Mouse (Mus musculus) liver, adult 2 months (tissue): Measurements from ENCODE around the gene Gmfg. TPM values are rescaled to one million over a fixed set of nuclear protein-coding genes. Genes with fewer than 3 reads are reported as not detected.

ENCODE experiments used
- DNase-seq: peaks from one replicate; pipeline ENCODE4 v3.0.0-alpha.2; 2011; ENCODE audit warnings: low read depth, low spot score; ENCODE audit errors: extremely low read depth
- H3K27ac ChIP-seq: fragments of 200-500 bp; replicated peaks from 2 replicates; pipeline ENCODE4 v1.5.1; 2012; ENCODE audit warnings: low read depth, mild to moderate bottlenecking, control low read depth, inconsistent platforms, low read length; ENCODE audit not compliant: insufficient read depth
- H3K27me3 ChIP-seq: fragments of 200-500 bp; 2 replicates; pipeline ENCODE4 v1.6.1; 2012; ENCODE audit warnings: mild to moderate bottlenecking, moderate library complexity, low read length, inconsistent platforms; ENCODE audit not compliant: control insufficient read depth, insufficient read depth
- H3K36me3 ChIP-seq: fragments of 200-500 bp; 2 replicates; pipeline ENCODE4 v1.6.1; 2012; ENCODE audit warnings: low read length, inconsistent platforms; ENCODE audit not compliant: control insufficient read depth, insufficient read depth
- H3K4me1 ChIP-seq: fragments of 200-500 bp; 2 replicates; pipeline ENCODE4 v1.6.1; 2011; ENCODE audit warnings: low read length; ENCODE audit not compliant: control insufficient read depth, insufficient read depth
- H3K4me3 ChIP-seq: fragments of 200-500 bp; 2 replicates; pipeline ENCODE4 v1.5.1; 2011; ENCODE audit warnings: low read depth, mild to moderate bottlenecking, control low read depth, low read length, moderate library complexity; ENCODE audit not compliant: insufficient read depth
- H3K79me2 ChIP-seq: fragments of 200-500 bp; 2 replicates; pipeline ENCODE4 v1.6.1; 2012; ENCODE audit warnings: inconsistent platforms, mild to moderate bottlenecking, low read length, moderate library complexity; ENCODE audit not compliant: control insufficient read depth, insufficient read depth
- H3K9ac ChIP-seq: fragments of 200-500 bp; 2 replicates; pipeline ENCODE4 v1.6.1; 2012; ENCODE audit warnings: low read depth, mild to moderate bottlenecking, control low read depth, inconsistent platforms, low read length
- CTCF ChIP-seq: fragments of 200-500 bp; IDR thresholded peaks from 2 replicates; pipeline ENCODE4 v1.5.1; 2011; ENCODE audit warnings: low read depth, low read length, control low read depth
- POLR2A ChIP-seq: fragments of 200-500 bp; IDR thresholded peaks from 2 replicates; pipeline ENCODE4 v1.6.1; 2011; ENCODE audit warnings: low read length, control low read depth; ENCODE audit not compliant: insufficient read depth; ENCODE audit errors: extremely low read depth
- WGBS: fragments of 180-500 bp; shearing (Covaris S2); methylation state at CpG from one replicate; pipeline ENCODE4 v1.1.7; 2018; 5-methylcytosine and 5-hydroxymethylcytosine counted together
- polyA plus RNA-seq: library from polyadenylated mRNA; depleted of rRNA; stranded (reverse); fragments of >200 nt; gene quantifications from 2 replicates; pipeline ENCODE4 v1.2.3, GENCODE M21; 2012
- total RNA-seq: library from RNA; depleted of rRNA; stranded (reverse); fragments of >200 nt; gene quantifications from 2 replicates; pipeline ENCODE4 v1.2.3, GENCODE M21; 2014

The Gmfg gene
- total and polyA plus RNA-seq, 2 experiments, result 4.0 to 24.4 TPM

DNA sequence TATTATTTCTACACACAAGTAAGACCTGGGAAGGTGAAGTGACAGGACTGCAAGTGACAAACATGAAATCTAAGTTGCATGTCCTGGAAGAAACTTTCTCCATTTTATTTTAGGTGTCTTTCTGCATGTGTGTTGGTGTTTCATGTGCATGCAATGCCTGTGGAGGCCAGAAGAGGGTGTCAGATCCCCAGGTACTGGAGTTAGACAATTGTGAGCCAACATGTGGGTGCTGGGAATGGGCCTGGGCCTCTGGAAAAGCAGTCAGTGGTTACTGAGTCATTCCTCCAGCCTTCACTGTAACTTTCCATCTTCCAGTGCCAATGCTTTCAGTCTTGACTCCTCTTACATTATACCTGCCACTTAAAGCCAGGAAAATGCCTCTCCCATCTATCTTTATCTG lies 19.9 kb upstream of the Gmfg start:
- Histone ChIP-seq H3K4me3 (no peak overlapping the region), H3K9ac (no peak overlapping the region), H3K4me1 (no peaks in the 10 kb centered on the region), H3K36me3 (peaks cover 43% of the 10 kb centered on the region), H3K27ac (no peak overlapping the region), H3K79me2 (no peaks in the 10 kb centered on the region), H3K27me3 (no peaks in the 10 kb centered on the region)
- DNase-seq, result no peak
- no peak for TF ChIP-seq POLR2A
- TF ChIP-seq CTCF, result peak; percentile 9; the same call in 1 of the 2 replicates

DNA sequence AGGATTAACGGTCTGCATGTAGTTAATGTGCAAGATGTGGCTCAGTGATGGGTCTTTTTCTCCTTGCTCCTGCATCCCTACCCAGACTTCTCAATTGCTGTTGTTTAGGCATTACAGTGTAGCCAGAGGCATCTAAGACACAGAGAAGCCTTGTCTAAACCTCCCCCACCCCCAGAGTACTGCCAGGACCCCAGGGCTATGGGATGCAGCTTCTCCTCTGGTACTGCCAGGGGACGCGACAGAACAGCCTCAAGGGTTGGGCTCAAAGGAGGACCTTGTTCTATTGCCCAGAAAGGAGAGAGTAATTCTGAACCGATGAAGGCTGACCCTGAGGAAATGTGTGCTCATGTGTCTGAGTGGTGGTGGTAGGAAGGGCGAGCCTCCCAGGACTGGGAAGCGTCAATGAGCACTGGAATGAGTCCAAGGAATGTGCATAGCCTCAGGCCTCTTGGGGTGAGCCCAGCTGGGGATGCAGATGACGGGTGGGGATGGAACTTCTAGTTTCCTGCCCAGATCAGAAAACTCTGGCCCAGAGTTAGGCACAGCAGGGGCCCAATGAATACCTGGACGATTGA lies 19.1 kb upstream of the Gmfg start:
- H3K36me3 ChIP-seq, result peaks cover 43% of the 10 kb centered on the region
- no peaks in the 10 kb centered on the region for H3K27me3 ChIP-seq
- 74% methylated on average over 8 of the region's 8 CpGs for WGBS
- no peak overlapping the region for H3K9ac ChIP-seq
- H3K4me1 ChIP-seq, result no peaks in the 10 kb centered on the region
- no peaks in the 10 kb centered on the region for H3K79me2 ChIP-seq
- DNase-seq, result peak; percentile 29
- no peak for TF ChIP-seq CTCF
- TF ChIP-seq POLR2A, result no peak
- no peak overlapping the region for H3K27ac ChIP-seq
- no peak overlapping the region for H3K4me3 ChIP-seq

DNA sequence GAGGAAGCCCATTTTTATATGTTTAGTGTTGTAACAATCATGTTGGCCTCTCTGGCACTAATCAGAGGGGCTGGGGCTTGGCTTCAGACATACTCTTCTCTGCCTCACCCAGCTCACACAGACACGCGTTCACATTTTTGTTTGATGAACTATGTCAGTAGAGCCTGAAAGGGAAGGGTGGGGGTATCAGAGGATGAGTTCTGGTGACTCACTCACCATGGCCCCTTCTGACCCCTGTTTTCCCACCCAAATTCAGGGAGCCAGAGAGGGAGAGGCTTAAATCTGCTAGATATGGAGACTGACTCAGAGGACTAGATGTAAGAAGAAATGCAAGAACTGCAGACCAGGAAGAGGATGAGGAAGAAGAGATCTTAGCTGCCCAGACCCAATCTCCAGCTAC lies 17.8 kb upstream of the Gmfg start:
- H3K9ac ChIP-seq, result no peak overlapping the region
- WGBS, result 86% methylated on average over 2 of the region's 2 CpGs
- no peaks in the 10 kb centered on the region; the same call in 1 of the 2 replicates for H3K79me2 ChIP-seq
- no peaks in the 10 kb centered on the region for H3K27me3 ChIP-seq
- H3K36me3 ChIP-seq, result peaks cover 43% of the 10 kb centered on the region
- TF ChIP-seq CTCF (no peak), POLR2A (no peak)
- H3K27ac ChIP-seq, result no peak overlapping the region
- H3K4me1 ChIP-seq, result no peaks in the 10 kb centered on the region
- no peak overlapping the region for H3K4me3 ChIP-seq
- no peak for DNase-seq

DNA sequence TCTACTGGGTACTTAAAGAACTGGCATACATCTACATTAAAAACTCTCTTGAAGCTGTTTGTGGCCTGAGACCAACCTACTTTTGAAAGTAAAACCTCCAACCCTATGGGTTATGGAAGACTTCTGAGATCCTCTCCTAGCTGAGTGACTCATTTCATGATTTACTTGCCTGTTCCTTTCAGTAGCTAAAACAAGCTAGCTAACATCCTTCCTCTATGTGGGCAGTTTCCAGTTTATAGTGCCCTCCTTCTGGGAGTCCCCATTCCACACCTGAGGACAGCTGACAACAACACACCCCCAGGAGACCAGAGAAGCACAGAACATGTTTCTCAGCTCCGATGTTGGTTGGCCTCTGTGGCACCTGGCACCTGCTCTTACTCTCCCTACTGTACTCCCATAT lies 14.2 kb upstream of the Gmfg start:
- Histone ChIP-seq H3K79me2 (peaks cover 13% of the 10 kb centered on the region; the same call in 1 of the 2 replicates), H3K36me3 (peaks cover 34% of the 10 kb centered on the region)
- WGBS, result 90% methylated on average over 1 of the region's 1 CpGs

DNA sequence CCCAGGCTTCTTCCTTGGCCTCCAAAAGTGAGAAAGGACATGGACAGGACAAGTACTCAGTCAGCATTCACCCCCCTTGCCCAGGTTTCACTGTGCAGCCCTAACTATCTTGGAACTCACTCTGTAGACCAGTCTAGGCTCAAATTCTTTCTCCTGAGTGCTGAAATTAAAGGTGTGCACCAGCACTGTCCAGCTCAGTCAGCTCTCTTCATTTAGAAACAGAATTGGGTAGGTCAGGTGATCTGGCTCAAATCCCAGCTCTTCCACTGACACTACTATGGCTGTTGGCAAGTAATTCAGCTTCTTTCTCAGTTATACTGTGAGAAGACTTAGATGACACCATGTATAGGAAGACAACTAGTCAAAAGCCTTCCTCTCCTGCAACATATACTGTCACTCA lies 9.5 kb upstream of the Gmfg start:
- Histone ChIP-seq H3K36me3 (peaks cover 8% of the 10 kb centered on the region), H3K4me1 (no peaks in the 10 kb centered on the region), H3K9ac (no peak overlapping the region), H3K79me2 (peaks cover 14% of the 10 kb centered on the region; the same call in 1 of the 2 replicates), H3K27me3 (no peaks in the 10 kb centered on the region), H3K27ac (no peak overlapping the region), H3K4me3 (no peak overlapping the region)
- DNase-seq, result peak; percentile 24
- TF ChIP-seq POLR2A (no peak), CTCF (no peak)

More for the DNA sequence above, 14.2 kb upstream of the Gmfg start:
- no peak for TF ChIP-seq POLR2A
- TF ChIP-seq CTCF, result no peak
- Histone ChIP-seq H3K9ac (no peak overlapping the region), H3K4me1 (no peaks in the 10 kb centered on the region), H3K4me3 (no peak overlapping the region), H3K27me3 (no peaks in the 10 kb centered on the region), H3K27ac (no peak overlapping the region)
- DNase-seq, result no peak

DNA sequence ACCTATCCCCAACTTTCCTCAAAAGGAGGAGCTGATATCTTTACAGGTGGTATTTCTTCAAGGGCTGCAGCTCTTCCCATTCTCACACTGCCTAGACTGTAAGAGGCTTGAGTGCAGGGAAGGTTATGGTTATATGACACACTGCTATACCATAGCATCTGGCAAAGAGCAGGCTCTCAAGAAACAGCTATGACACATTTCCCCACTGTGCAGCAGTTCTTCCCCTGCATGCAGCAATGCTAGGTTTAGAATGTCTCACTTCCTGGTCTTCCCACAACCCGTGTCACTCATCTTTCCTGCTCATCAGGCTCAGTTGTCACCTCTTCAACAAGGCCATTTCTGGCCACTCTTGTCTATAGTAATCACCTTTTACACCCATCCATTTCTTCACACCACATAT lies 6.7 kb upstream of the Gmfg start:
- peaks cover 14% of the 10 kb centered on the region for H3K79me2 ChIP-seq
- no peak overlapping the region for H3K4me3 ChIP-seq
- TF ChIP-seq CTCF, result no peak
- no peak for TF ChIP-seq POLR2A
- no peak overlapping the region for H3K9ac ChIP-seq
- H3K27ac ChIP-seq, result no peak overlapping the region
- H3K36me3 ChIP-seq, result peaks cover 3% of the 10 kb centered on the region
- no peak for DNase-seq
- 68% methylated on average over 1 of the region's 1 CpGs for WGBS
- H3K27me3 ChIP-seq, result no peaks in the 10 kb centered on the region
- H3K4me1 ChIP-seq, result peaks cover 4% of the 10 kb centered on the region; the same call in 1 of the 2 replicates
